In genomic region chr5:124506731-124507359, GRCm38 (mm10) we compare ENCODE assay signal across 10 mouse cellular contexts. TPM values are rescaled to one million over a fixed set of nuclear protein-coding genes. Genes with fewer than 3 reads are reported as not detected.
DNase-seq lines count a peak whose midpoint lies in the region; ATAC-seq and TF ChIP-seq lines count a peak whose summit lies in the region.
"Had no signal": no experiment of that assay in that cellular context is flagged by ENCODE, and none has a peak within 500 bp of the region (broad histone marks: within the 10 kb centered on the region; RNA-seq: fewer than 3 reads in every experiment).

No protein-coding gene starts in this region.

- TF ChIP-seq CTCF in left cerebral cortex, adult 2 months (IDR thresholded peaks at IDR 0.05): no peak; the same call in 1 of the 2 replicates

- no peaks in the 10 kb centered on the region for H3K27me3 ChIP-seq in embryonic facial prominence, embryonic 10.5 days (replicated peaks; ENCODE audit: low read depth, poor library complexity, severe bottlenecking)
- H3K27me3 ChIP-seq in heart, embryonic 16.5 days (ENCODE audit: control insufficient read depth, insufficient read depth, low read length): no peaks in the 10 kb centered on the region
- no peaks in the 10 kb centered on the region for H3K27me3 ChIP-seq in hindbrain, embryonic 12.5 days

- intact Hi-C loops in left cerebral cortex, adult 2 months (cut with DNase I): no loop called here

- ATAC-seq in heart, embryonic 16.5 days (replicated peaks; ENCODE audit: extremely low read depth, insufficient read depth, low FRiP score): no peak
- 0 out of 2 replicates have a peak, but pooled peaks have one; percentile 8 for ATAC-seq in neutrophil, adult 5-6 weeks (ENCODE audit: extremely low read depth, insufficient number of reproducible peaks, low FRiP score, poor library complexity, severe bottlenecking)
- no peak for ATAC-seq in hindbrain, embryonic 12.5 days (ENCODE audit: low FRiP score)
- ATAC-seq: forebrain, embryonic 16.5 days had no signal

- peaks cover 17% of the 10 kb centered on the region for H3K4me1 ChIP-seq in embryonic facial prominence, embryonic 10.5 days
- H3K4me1 ChIP-seq in heart, embryonic 16.5 days (ENCODE audit: control insufficient read depth, insufficient read depth, low read length): peaks cover 23% of the 10 kb centered on the region
- H3K4me1 ChIP-seq in hindbrain, embryonic 12.5 days: 0 out of 2 replicates have a peak, but pooled peaks cover 3% of the 10 kb centered on the region

- no peaks in the 10 kb centered on the region for H3K9me3 ChIP-seq in embryonic facial prominence, embryonic 10.5 days
- H3K9me3 ChIP-seq in heart, embryonic 16.5 days (replicated peaks; ENCODE audit: control insufficient read depth, low read length): no peaks in the 10 kb centered on the region
- H3K9me3 ChIP-seq in hindbrain, embryonic 12.5 days (replicated peaks): no peaks in the 10 kb centered on the region

- H3K36me3 ChIP-seq in embryonic facial prominence, embryonic 10.5 days (replicated peaks): peaks cover 95% of the 10 kb centered on the region
- peaks cover 13% of the 10 kb centered on the region; the same call in 1 of the 2 replicates for H3K36me3 ChIP-seq in heart, embryonic 16.5 days (ENCODE audit: control insufficient read depth, insufficient read depth)
- H3K36me3 ChIP-seq in hindbrain, embryonic 12.5 days: peaks cover 32% of the 10 kb centered on the region

- peak overlapping the region; percentile 60 for H3K27ac ChIP-seq in left cerebral cortex, adult 2 months
- 0 out of 2 replicates have a peak overlapping the region, but pooled peaks have one; percentile 8 for H3K27ac ChIP-seq in embryonic facial prominence, embryonic 10.5 days (replicated peaks)
- H3K27ac ChIP-seq in heart, embryonic 16.5 days (ENCODE audit: low read length): peak overlapping the region; percentile 26; the same call in 1 of the 2 replicates
- no peak overlapping the region for H3K27ac ChIP-seq in hindbrain, embryonic 12.5 days

- DNase-seq in left cerebral cortex, adult 2 months (ENCODE audit: extremely low spot score in 1 of 2, low spot score in 2 of 2): no peak
- no peak for DNase-seq in left cerebral cortex, adult 11 months (ENCODE audit: low spot score)
- peak; percentile 34 for DNase-seq in embryonic facial prominence, embryonic 10.5 days (ENCODE audit: low spot score)
- no peak for DNase-seq in natural killer cell, adult 2 months (ENCODE audit: low spot score in 2 of 2)
- no peak for DNase-seq in spleen, postnatal 36 days (ENCODE audit: low spot score in 2 of 2)
- DNase-seq: right cerebral cortex, postnatal 14 days had no signal

- WGBS in embryonic facial prominence, embryonic 10.5 days: 56% methylated on average over 10 of the region's 10 CpGs
- WGBS in heart, embryonic 16.5 days: 55% methylated on average over 10 of the region's 10 CpGs
- 66% methylated on average over 10 of the region's 10 CpGs for WGBS in hindbrain, embryonic 12.5 days

- H3K9ac ChIP-seq in heart, embryonic 16.5 days (ENCODE audit: low read length): no peak overlapping the region
- no peak overlapping the region for H3K9ac ChIP-seq in hindbrain, embryonic 12.5 days

- H3K4me2 ChIP-seq in heart, embryonic 16.5 days (ENCODE audit: low read depth, low read length): no peak overlapping the region
- H3K4me2 ChIP-seq in hindbrain, embryonic 12.5 days (replicated peaks): no peak overlapping the region

- no peak overlapping the region for H3K4me3 ChIP-seq in left cerebral cortex, adult 2 months
- no peak overlapping the region for H3K4me3 ChIP-seq in embryonic facial prominence, embryonic 10.5 days
- H3K4me3 ChIP-seq in heart, embryonic 16.5 days (ENCODE audit: low read length): no peak overlapping the region
- H3K4me3 ChIP-seq in hindbrain, embryonic 12.5 days: no peak overlapping the region

RNA-seq across cellular contexts. Expression of gene Snrnp35, which starts 23.9 kb away (rescaled TPM):
- 10 to 100 TPM; 19.9 to 20.8 TPM for total RNA-seq in left cerebral cortex, adult 2 months (2021)
- polyA plus RNA-seq in embryonic facial prominence, embryonic 10.5 days (2016; fragmentation: Nextera tagmentation; extraction: Ambion mirVana): 28.3 and 28.8 TPM in 2 replicates
- 23.2 and 24.1 TPM in 2 replicates for polyA plus RNA-seq in heart, embryonic 16.5 days (2015; fragmentation: Nextera tagmentation; extraction: Ambion mirVana)
- total RNA-seq in neutrophil, adult 5-6 weeks (2017): 4.7 and 9.3 TPM in 2 replicates
- 23.8 and 27.2 TPM in 2 replicates for polyA plus RNA-seq in hindbrain, embryonic 12.5 days (2016; fragmentation: Nextera tagmentation; extraction: Ambion mirVana)

RNA-seq across cellular contexts. Expression of gene Rilpl1, which starts 24.3 kb away (rescaled TPM):
- 10 to 100 TPM; 84.6 to 84.8 TPM for total RNA-seq in left cerebral cortex, adult 2 months (2021)
- polyA plus RNA-seq in embryonic facial prominence, embryonic 10.5 days (2016; fragmentation: Nextera tagmentation; extraction: Ambion mirVana): 23.1 and 26.4 TPM in 2 replicates
- 27.7 and 28.2 TPM in 2 replicates for polyA plus RNA-seq in heart, embryonic 16.5 days (2015; fragmentation: Nextera tagmentation; extraction: Ambion mirVana)
- 1.2 and 1.7 TPM in 2 replicates for total RNA-seq in neutrophil, adult 5-6 weeks (2017)
- 18.9 and 20.9 TPM in 2 replicates for polyA plus RNA-seq in hindbrain, embryonic 12.5 days (2016; fragmentation: Nextera tagmentation; extraction: Ambion mirVana)

RNA-seq across cellular contexts. Expression of gene Rilpl2, which starts 28.7 kb away (rescaled TPM):
- 10 to 100 TPM; 17.9 to 21.0 TPM for total RNA-seq in left cerebral cortex, adult 2 months (2021)
- polyA plus RNA-seq in embryonic facial prominence, embryonic 10.5 days (2016; fragmentation: Nextera tagmentation; extraction: Ambion mirVana): 24.9 and 26.0 TPM in 2 replicates
- polyA plus RNA-seq in heart, embryonic 16.5 days (2015; fragmentation: Nextera tagmentation; extraction: Ambion mirVana): 19.2 and 21.3 TPM in 2 replicates
- 40.5 and 44.6 TPM in 2 replicates for total RNA-seq in neutrophil, adult 5-6 weeks (2017)
- 18.0 and 20.0 TPM in 2 replicates for polyA plus RNA-seq in hindbrain, embryonic 12.5 days (2016; fragmentation: Nextera tagmentation; extraction: Ambion mirVana)

RNA-seq across cellular contexts. Expression of gene Tmed2, which starts 33.6 kb away (rescaled TPM):
- total RNA-seq in left cerebral cortex, adult 2 months (2021): 10 to 100 TPM; 95.4 to 98.9 TPM
- 453 and 454 TPM in 2 replicates for polyA plus RNA-seq in embryonic facial prominence, embryonic 10.5 days (2016; fragmentation: Nextera tagmentation; extraction: Ambion mirVana)
- polyA plus RNA-seq in heart, embryonic 16.5 days (2015; fragmentation: Nextera tagmentation; extraction: Ambion mirVana): 435 and 443 TPM in 2 replicates
- 321 and 409 TPM in 2 replicates for total RNA-seq in neutrophil, adult 5-6 weeks (2017)
- 418 and 446 TPM in 2 replicates for polyA plus RNA-seq in hindbrain, embryonic 12.5 days (2016; fragmentation: Nextera tagmentation; extraction: Ambion mirVana)

RNA-seq across cellular contexts. Expression of gene Ddx55, which starts 45.8 kb away (rescaled TPM):
- 10 to 100 TPM; 25.8 to 28.3 TPM for total RNA-seq in left cerebral cortex, adult 2 months (2021)
- polyA plus RNA-seq in embryonic facial prominence, embryonic 10.5 days (2016; fragmentation: Nextera tagmentation; extraction: Ambion mirVana): 16.7 and 18.2 TPM in 2 replicates
- 8.4 and 8.7 TPM in 2 replicates for polyA plus RNA-seq in heart, embryonic 16.5 days (2015; fragmentation: Nextera tagmentation; extraction: Ambion mirVana)
- 27.7 and 28.2 TPM in 2 replicates for total RNA-seq in neutrophil, adult 5-6 weeks (2017)
- polyA plus RNA-seq in hindbrain, embryonic 12.5 days (2016; fragmentation: Nextera tagmentation; extraction: Ambion mirVana): 18.0 and 19.1 TPM in 2 replicates
